Mouse (Mus musculus): ENCODE measurements around the gene Otub1. TPM values are rescaled to one million over a fixed set of nuclear protein-coding genes. Genes with fewer than 3 reads are reported as not detected.

Otub1 gene
- polyA plus RNA-seq, 1 experiment from 2014 or later, result 197 TPM

DNA sequence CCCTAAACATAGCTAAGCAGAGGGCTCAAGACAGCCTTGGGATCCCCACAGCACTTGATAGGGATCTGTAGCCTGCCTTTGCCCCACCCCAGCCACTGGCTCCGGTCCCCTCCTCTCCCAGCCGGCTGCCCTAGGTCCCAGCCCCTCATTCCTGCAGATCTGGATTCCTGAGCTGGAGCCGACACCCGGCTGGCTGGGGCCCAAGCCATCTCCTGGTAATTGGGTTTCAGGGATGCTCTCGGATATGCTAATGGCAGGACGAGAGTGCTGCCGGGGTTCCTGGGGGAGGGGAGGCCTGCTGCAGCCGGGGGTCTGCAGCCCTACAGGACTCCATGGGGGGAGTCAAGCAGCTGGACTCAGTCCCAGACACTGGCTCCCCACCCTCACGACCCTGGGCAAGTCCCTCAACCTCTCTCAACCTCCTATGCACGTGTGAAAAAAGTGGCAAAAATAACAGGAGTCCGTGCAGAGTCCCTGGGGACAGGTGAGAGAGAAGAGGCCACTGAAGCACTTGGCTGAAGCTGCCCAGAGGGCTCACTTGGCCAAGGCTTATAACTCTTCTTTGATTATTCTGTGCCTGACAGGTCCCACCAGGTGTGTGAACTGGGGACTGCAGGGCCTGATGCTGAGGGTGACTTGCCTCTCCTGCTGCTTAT is 29.9 kb downstream of the Otub1 start:
- Histone ChIP-seq H3K27ac (no peak overlapping the region), H3K4me3 (replicated peaks; ENCODE audit: low read depth, low read length) (no peak overlapping the region), H3K9me3 (replicated peaks; ENCODE audit: low read length) (no peaks in the 10 kb centered on the region), H3K27me3 (ENCODE audit: insufficient read depth, low read length) (no peaks in the 10 kb centered on the region), H3K4me2 (ENCODE audit: low read length) (no peak overlapping the region), H3K36me3 (ENCODE audit: insufficient read depth, low read length) (no peaks in the 10 kb centered on the region), H3K9ac (ENCODE audit: low read depth, low read length) (no peak overlapping the region), H3K4me1 (replicated peaks; ENCODE audit: insufficient read depth, low read length) (peaks cover 20% of the 10 kb centered on the region)
- WGBS, result 15% methylated on average over 11 of the region's 11 CpGs
- DNase-seq (ENCODE audit: low spot score) (no peak), ATAC-seq (replicated peaks; ENCODE audit: low FRiP score, low read depth) (no peak)
- TF ChIP-seq CTCF (IDR thresholded peaks at IDR 0.05; ENCODE audit: low read depth), result no peak

DNA sequence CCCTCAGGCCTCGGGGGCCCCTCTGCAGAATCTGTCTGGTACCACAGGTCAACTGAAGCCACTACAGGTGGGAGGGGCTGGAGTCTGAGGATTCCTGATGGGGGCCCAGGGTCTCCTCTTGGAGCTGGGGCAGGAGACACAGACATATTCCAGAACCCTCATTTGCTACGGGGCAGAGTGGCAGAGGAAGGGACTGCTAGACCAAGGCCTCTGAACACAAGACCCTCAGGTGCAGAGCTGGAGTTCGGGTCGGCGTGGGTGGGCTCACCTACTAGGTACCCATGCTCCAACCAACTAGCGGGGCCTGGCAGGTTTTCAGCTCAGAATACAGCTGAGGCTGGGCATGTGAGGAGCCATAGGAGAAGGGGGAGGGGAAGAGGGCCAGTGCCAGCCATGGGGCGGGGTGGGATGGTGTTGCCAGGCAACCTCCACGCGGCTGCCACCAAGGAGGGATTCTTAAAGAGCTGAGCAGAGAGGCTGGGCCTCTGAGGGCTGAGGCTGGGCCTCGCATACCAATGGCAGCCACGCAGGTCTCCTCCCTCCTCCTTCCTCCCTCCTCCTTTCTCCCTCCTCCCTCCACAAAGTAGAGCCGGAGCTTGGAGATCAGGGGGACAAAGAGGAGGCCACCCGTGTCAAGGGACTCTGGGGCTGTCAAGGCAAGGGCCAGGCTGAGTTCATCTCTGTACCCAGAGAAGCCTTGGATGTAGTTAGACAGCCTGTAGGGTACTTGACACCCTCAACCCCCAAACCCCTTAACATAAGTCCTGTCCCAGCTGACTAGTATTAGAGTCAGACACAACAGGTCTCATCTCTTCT is 33.9 kb downstream of the Otub1 start:
- TF ChIP-seq CTCF (IDR thresholded peaks at IDR 0.05; ENCODE audit: low read depth), result no peak
- ATAC-seq (replicated peaks; ENCODE audit: low FRiP score, low read depth) (peak; percentile 81), DNase-seq (ENCODE audit: low spot score) (peak; percentile 64)
- H3K4me3 ChIP-seq (replicated peaks; ENCODE audit: low read depth, low read length), result no peak overlapping the region
- no peak overlapping the region for H3K4me2 ChIP-seq (ENCODE audit: low read length)
- no peaks in the 10 kb centered on the region for H3K9me3 ChIP-seq (replicated peaks; ENCODE audit: low read length)
- no peak overlapping the region for H3K9ac ChIP-seq (ENCODE audit: low read depth, low read length)
- H3K27me3 ChIP-seq (ENCODE audit: insufficient read depth, low read length), result no peaks in the 10 kb centered on the region; the same call in 1 of the 2 replicates
- 22% methylated on average over 12 of the region's 13 CpGs for WGBS
- no peaks in the 10 kb centered on the region for H3K36me3 ChIP-seq (ENCODE audit: insufficient read depth, low read length)
- no peak overlapping the region for H3K27ac ChIP-seq
- peaks cover 19% of the 10 kb centered on the region for H3K4me1 ChIP-seq (replicated peaks; ENCODE audit: insufficient read depth, low read length)

DNA sequence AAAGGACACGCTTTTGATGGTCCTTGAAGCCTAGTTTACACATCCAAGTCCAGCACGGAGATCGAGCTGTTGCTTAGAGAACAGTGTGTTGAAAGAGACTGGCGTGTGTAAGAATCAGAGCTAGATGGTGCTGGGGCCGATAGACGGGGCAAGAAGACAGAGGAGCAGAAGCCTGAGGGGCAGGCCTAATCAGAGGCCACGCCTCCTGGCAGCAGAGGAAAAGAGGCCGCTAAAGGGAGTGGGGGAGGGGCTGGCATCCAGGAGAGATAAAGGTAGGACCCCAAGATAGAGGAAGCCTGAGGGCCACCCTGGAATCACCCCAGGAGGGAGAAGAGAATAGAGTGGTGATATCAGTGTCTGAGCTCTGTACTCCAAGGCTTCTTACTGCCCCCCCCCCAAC is 34.7 kb downstream of the Otub1 start:
- peak overlapping the region; percentile 39; the same call in 1 of the 2 replicates for H3K27ac ChIP-seq
- ATAC-seq (replicated peaks; ENCODE audit: low FRiP score, low read depth), result no peak
- DNase-seq (ENCODE audit: low spot score), result no peak
- TF ChIP-seq CTCF (IDR thresholded peaks at IDR 0.05; ENCODE audit: low read depth), result no peak
- H3K4me2 ChIP-seq (ENCODE audit: low read length), result no peak overlapping the region
- no peak overlapping the region for H3K4me3 ChIP-seq (replicated peaks; ENCODE audit: low read depth, low read length)
- WGBS, result 20% methylated on average over 8 of the region's 8 CpGs
- peaks cover 2% of the 10 kb centered on the region; the same call in 1 of the 2 replicates for H3K27me3 ChIP-seq (ENCODE audit: insufficient read depth, low read length)
- no peaks in the 10 kb centered on the region for H3K9me3 ChIP-seq (replicated peaks; ENCODE audit: low read length)
- peaks cover 19% of the 10 kb centered on the region for H3K4me1 ChIP-seq (replicated peaks; ENCODE audit: insufficient read depth, low read length)
- no peaks in the 10 kb centered on the region for H3K36me3 ChIP-seq (ENCODE audit: insufficient read depth, low read length)
- H3K9ac ChIP-seq (ENCODE audit: low read depth, low read length), result no peak overlapping the region

DNA sequence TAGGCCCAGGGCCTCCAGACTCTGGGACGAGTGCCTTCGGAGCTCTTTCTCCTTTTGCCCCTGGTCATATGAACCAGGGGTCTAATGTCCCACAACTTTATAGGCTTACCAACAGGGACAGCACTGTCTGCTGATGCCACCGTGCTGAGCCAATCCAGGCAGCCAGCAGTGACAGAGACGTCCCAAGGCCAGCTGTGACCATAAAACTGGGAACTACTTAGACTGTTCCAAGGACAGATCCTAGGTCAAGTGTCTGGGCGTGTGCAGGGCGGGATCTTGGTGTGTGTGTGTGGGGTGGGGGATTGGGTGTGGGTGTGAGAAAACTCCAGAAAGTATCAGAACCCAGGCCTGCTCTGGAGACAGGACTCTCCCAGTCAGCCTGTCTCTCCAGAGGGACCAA is 35.2 kb downstream of the Otub1 start:
- no peaks in the 10 kb centered on the region for H3K9me3 ChIP-seq (replicated peaks; ENCODE audit: low read length)
- peaks cover 22% of the 10 kb centered on the region for H3K4me1 ChIP-seq (replicated peaks; ENCODE audit: insufficient read depth, low read length)
- 61% methylated on average over 6 of the region's 6 CpGs for WGBS
- H3K27me3 ChIP-seq (ENCODE audit: insufficient read depth, low read length), result peaks cover 4% of the 10 kb centered on the region; the same call in 1 of the 2 replicates
- no peak overlapping the region for H3K4me3 ChIP-seq (replicated peaks; ENCODE audit: low read depth, low read length)
- H3K9ac ChIP-seq (ENCODE audit: low read depth, low read length), result no peak overlapping the region
- DNase-seq (ENCODE audit: low spot score) (no peak), ATAC-seq (replicated peaks; ENCODE audit: low FRiP score, low read depth) (no peak)
- peak overlapping the region; percentile 39; the same call in 1 of the 2 replicates for H3K27ac ChIP-seq
- no peak for TF ChIP-seq CTCF (IDR thresholded peaks at IDR 0.05; ENCODE audit: low read depth)
- no peaks in the 10 kb centered on the region for H3K36me3 ChIP-seq (ENCODE audit: insufficient read depth, low read length)
- no peak overlapping the region for H3K4me2 ChIP-seq (ENCODE audit: low read length)

DNA sequence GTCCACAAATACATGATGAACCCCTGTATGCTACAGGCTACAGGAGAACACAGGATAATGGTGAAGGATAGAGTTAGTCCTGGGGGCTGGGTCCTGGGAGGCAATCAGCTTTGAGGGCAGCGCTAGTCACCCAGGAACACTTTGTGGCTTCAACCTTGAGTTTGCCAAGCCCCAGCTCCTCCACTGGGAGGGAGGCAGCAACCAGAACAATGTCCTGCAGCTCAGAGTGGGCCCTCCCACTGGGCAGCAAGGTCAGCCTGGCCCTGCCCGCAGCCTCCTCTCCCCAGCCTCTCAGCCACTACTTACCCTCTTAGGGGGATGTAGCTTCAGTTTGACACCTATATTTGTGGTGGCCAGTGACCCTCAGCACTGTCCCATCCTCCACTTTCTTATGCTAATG is 37.7 kb downstream of the Otub1 start:
- peaks cover 4% of the 10 kb centered on the region for H3K27me3 ChIP-seq (ENCODE audit: insufficient read depth, low read length)
- no peaks in the 10 kb centered on the region for H3K36me3 ChIP-seq (ENCODE audit: insufficient read depth, low read length)
- ATAC-seq (replicated peaks; ENCODE audit: low FRiP score, low read depth), result no peak
- DNase-seq (ENCODE audit: low spot score), result no peak
- H3K9me3 ChIP-seq (replicated peaks; ENCODE audit: low read length), result no peaks in the 10 kb centered on the region
- WGBS, result 45% methylated on average over 2 of the region's 2 CpGs
- no peak overlapping the region for H3K9ac ChIP-seq (ENCODE audit: low read depth, low read length)
- peaks cover 29% of the 10 kb centered on the region for H3K4me1 ChIP-seq (replicated peaks; ENCODE audit: insufficient read depth, low read length)
- no peak overlapping the region for H3K4me2 ChIP-seq (ENCODE audit: low read length)
- no peak overlapping the region for H3K4me3 ChIP-seq (replicated peaks; ENCODE audit: low read depth, low read length)
- no peak for TF ChIP-seq CTCF (IDR thresholded peaks at IDR 0.05; ENCODE audit: low read depth)
- H3K27ac ChIP-seq, result no peak overlapping the region

DNA sequence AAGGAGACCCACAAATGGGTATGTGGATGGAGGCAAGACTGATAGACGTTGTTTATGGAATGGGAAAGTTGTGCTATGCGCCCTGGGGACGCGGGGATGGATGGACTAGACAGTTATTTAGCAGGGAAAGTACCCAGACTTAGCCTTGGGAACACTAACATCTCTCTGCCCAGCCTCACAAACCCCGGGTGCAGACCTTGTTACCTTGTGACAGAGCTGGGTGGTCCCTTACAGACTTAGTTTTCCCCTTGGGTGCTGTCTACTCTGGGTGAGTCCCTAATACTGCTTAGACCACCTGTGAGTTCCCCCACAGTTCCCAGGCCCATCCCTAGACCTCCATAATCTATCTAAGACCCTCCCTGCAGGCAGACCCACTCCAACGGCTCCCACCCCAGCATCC is 39.3 kb downstream of the Otub1 start:
- Histone ChIP-seq H3K27me3 (ENCODE audit: insufficient read depth, low read length) (peaks cover 4% of the 10 kb centered on the region), H3K4me1 (replicated peaks; ENCODE audit: insufficient read depth, low read length) (peaks cover 27% of the 10 kb centered on the region), H3K4me3 (replicated peaks; ENCODE audit: low read depth, low read length) (no peak overlapping the region), H3K4me2 (ENCODE audit: low read length) (no peak overlapping the region), H3K36me3 (ENCODE audit: insufficient read depth, low read length) (no peaks in the 10 kb centered on the region), H3K27ac (no peak overlapping the region), H3K9me3 (replicated peaks; ENCODE audit: low read length) (no peaks in the 10 kb centered on the region), H3K9ac (ENCODE audit: low read depth, low read length) (no peak overlapping the region)
- no peak for ATAC-seq (replicated peaks; ENCODE audit: low FRiP score, low read depth)
- no peak for TF ChIP-seq CTCF (IDR thresholded peaks at IDR 0.05; ENCODE audit: low read depth)
- no peak for DNase-seq (ENCODE audit: low spot score)
- 14% methylated on average over 6 of the region's 6 CpGs for WGBS
